Comparison of ENCODE assay signal across 16 mouse cellular contexts in the genomic region with DNA sequence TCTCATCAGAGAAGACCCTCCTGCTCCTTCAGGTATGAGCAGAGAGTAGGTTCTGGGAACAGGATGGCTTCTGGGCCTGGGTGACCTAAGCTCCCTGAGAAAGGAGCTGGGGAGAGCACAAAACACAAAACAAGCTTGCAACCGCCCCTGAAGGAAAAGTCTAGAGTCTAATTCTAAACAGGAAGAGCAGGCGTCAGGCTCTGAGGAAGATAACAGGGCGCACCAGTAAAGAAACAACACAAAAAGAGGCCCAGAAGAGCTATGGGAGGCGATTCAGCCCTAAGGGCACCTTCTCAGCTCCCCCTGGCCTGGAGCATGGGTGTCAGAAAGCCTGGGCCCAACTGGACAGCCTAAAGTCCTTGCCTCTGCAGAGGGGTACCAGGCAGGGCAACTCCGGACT. TPM values are rescaled to one million over a fixed set of nuclear protein-coding genes. Genes with fewer than 3 reads are reported as not detected.
DNase-seq lines count a peak whose midpoint lies in the region; ATAC-seq and TF ChIP-seq lines count a peak whose summit lies in the region.
"Had no signal": no experiment of that assay in that cellular context is flagged by ENCODE, and none has a peak within 500 bp of the region (broad histone marks: within the 10 kb centered on the region; RNA-seq: fewer than 3 reads in every experiment).

No protein-coding gene starts in this region.

- no peak overlapping the region for H3K9ac ChIP-seq in forebrain, embryonic 13.5 days
- H3K9ac ChIP-seq in hindbrain, embryonic 13.5 days = no peak overlapping the region
- H3K9ac ChIP-seq in intestine, postnatal 0 days (ENCODE audit: low read depth, low read length) = no peak overlapping the region
- H3K9ac ChIP-seq in liver, postnatal 0 days (replicated peaks) = no peak overlapping the region; the same call in 1 of the 2 replicates
- H3K9ac ChIP-seq: forebrain, postnatal 0 days; midbrain, embryonic 13.5 days had no signal

- H3K27me3 ChIP-seq in forebrain, embryonic 10.5 days (ENCODE audit: poor library complexity, severe bottlenecking) = peaks cover 7% of the 10 kb centered on the region; the same call in 1 of the 2 replicates
- no peaks in the 10 kb centered on the region for H3K27me3 ChIP-seq in forebrain, embryonic 13.5 days
- H3K27me3 ChIP-seq in hindbrain, embryonic 10.5 days (ENCODE audit: insufficient read depth, poor library complexity, severe bottlenecking) = 0 out of 2 replicates have a peak, but pooled peaks cover 3% of the 10 kb centered on the region
- peaks cover 4% of the 10 kb centered on the region; the same call in 1 of the 2 replicates for H3K27me3 ChIP-seq in hindbrain, embryonic 13.5 days
- H3K27me3 ChIP-seq in intestine, postnatal 0 days (replicated peaks; ENCODE audit: control insufficient read depth, insufficient read depth, low read length) = no peaks in the 10 kb centered on the region
- no peaks in the 10 kb centered on the region for H3K27me3 ChIP-seq in liver, postnatal 0 days (ENCODE audit: insufficient read depth, low read length)
- H3K27me3 ChIP-seq: midbrain, embryonic 13.5 days had no signal

- no peaks in the 10 kb centered on the region for H3K36me3 ChIP-seq in forebrain, embryonic 10.5 days (replicated peaks)
- no peaks in the 10 kb centered on the region for H3K36me3 ChIP-seq in forebrain, embryonic 13.5 days (ENCODE audit: poor library complexity, severe bottlenecking)
- H3K36me3 ChIP-seq in hindbrain, embryonic 10.5 days = no peaks in the 10 kb centered on the region
- H3K36me3 ChIP-seq in hindbrain, embryonic 13.5 days = no peaks in the 10 kb centered on the region
- no peaks in the 10 kb centered on the region for H3K36me3 ChIP-seq in intestine, postnatal 0 days (ENCODE audit: control insufficient read depth, insufficient read depth)
- H3K36me3 ChIP-seq in liver, postnatal 0 days (replicated peaks; ENCODE audit: insufficient read depth, low read length) = no peaks in the 10 kb centered on the region
- H3K36me3 ChIP-seq: midbrain, embryonic 13.5 days had no signal

- no peak for DNase-seq in forebrain, embryonic 10.5 days (ENCODE audit: extremely low spot score, low spot score)
- DNase-seq in hindbrain, embryonic 10.5 days (ENCODE audit: low spot score) = no peak
- no peak for DNase-seq in liver, postnatal 0 days
- DNase-seq in frontal cortex, postnatal 10 days (ENCODE audit: low spot score in 2 of 2) = no peak
- DNase-seq in thymus, postnatal 25 days = no peak
- DNase-seq: cerebellum, postnatal 10 days; forebrain, postnatal 0 days; spleen, adult 18-20 months; thymus, postnatal 14 days had no signal

- H3K4me1 ChIP-seq in forebrain, embryonic 10.5 days = peaks cover 32% of the 10 kb centered on the region
- H3K4me1 ChIP-seq in forebrain, embryonic 13.5 days = peaks cover 9% of the 10 kb centered on the region
- peaks cover 27% of the 10 kb centered on the region for H3K4me1 ChIP-seq in hindbrain, embryonic 10.5 days (replicated peaks)
- H3K4me1 ChIP-seq in hindbrain, embryonic 13.5 days (replicated peaks) = peaks cover 15% of the 10 kb centered on the region
- peaks cover 9% of the 10 kb centered on the region; the same call in 1 of the 2 replicates for H3K4me1 ChIP-seq in intestine, postnatal 0 days (replicated peaks; ENCODE audit: control insufficient read depth, insufficient read depth, low read length)
- peaks cover 35% of the 10 kb centered on the region for H3K4me1 ChIP-seq in liver, postnatal 0 days (ENCODE audit: insufficient read depth)

- 82% methylated on average over 5 of the region's 5 CpGs for WGBS in forebrain, embryonic 10.5 days
- WGBS in forebrain, embryonic 13.5 days = 79% methylated on average over 5 of the region's 5 CpGs
- 85% methylated on average over 5 of the region's 5 CpGs for WGBS in hindbrain, embryonic 10.5 days
- WGBS in hindbrain, embryonic 13.5 days = 85% methylated on average over 5 of the region's 5 CpGs
- 46% methylated on average over 5 of the region's 5 CpGs for WGBS in intestine, postnatal 0 days
- WGBS in liver, postnatal 0 days (ENCODE audit: insufficient replicate concordance) = 53% methylated on average over 5 of the region's 5 CpGs

- peak overlapping the region; percentile 89; the same call in 1 of the 2 replicates for H3K27ac ChIP-seq in forebrain, embryonic 10.5 days
- no peak overlapping the region for H3K27ac ChIP-seq in forebrain, embryonic 13.5 days
- H3K27ac ChIP-seq in hindbrain, embryonic 10.5 days = peak overlapping the region; percentile 17
- no peak overlapping the region for H3K27ac ChIP-seq in hindbrain, embryonic 13.5 days
- H3K27ac ChIP-seq in intestine, postnatal 0 days (ENCODE audit: low read depth, low read length) = peak overlapping the region; percentile 64
- H3K27ac ChIP-seq in liver, postnatal 0 days (ENCODE audit: low read depth) = peak overlapping the region; percentile 72
- H3K27ac ChIP-seq: kidney, postnatal 0 days; midbrain, embryonic 13.5 days had no signal

- no peak for ATAC-seq in forebrain, embryonic 13.5 days
- ATAC-seq in hindbrain, embryonic 13.5 days (ENCODE audit: low FRiP score) = no peak
- no peak for ATAC-seq in intestine, postnatal 0 days
- ATAC-seq in liver, postnatal 0 days = no peak
- ATAC-seq: forebrain, postnatal 0 days; inflammation-experienced regulatory T-cells, adult 6 months; midbrain, embryonic 13.5 days had no signal

- no peak overlapping the region for H3K4me2 ChIP-seq in forebrain, embryonic 13.5 days
- no peak overlapping the region for H3K4me2 ChIP-seq in hindbrain, embryonic 13.5 days
- no peak overlapping the region for H3K4me2 ChIP-seq in intestine, postnatal 0 days (replicated peaks; ENCODE audit: low read depth)
- H3K4me2 ChIP-seq in liver, postnatal 0 days (ENCODE audit: low read depth, low read length) = no peak overlapping the region
- H3K4me2 ChIP-seq: midbrain, embryonic 13.5 days had no signal

- no peaks in the 10 kb centered on the region for H3K9me3 ChIP-seq in forebrain, embryonic 10.5 days
- no peaks in the 10 kb centered on the region for H3K9me3 ChIP-seq in forebrain, embryonic 13.5 days (replicated peaks)
- H3K9me3 ChIP-seq in hindbrain, embryonic 10.5 days = no peaks in the 10 kb centered on the region
- no peaks in the 10 kb centered on the region for H3K9me3 ChIP-seq in hindbrain, embryonic 13.5 days
- H3K9me3 ChIP-seq in intestine, postnatal 0 days (ENCODE audit: control insufficient read depth) = no peaks in the 10 kb centered on the region
- H3K9me3 ChIP-seq in liver, postnatal 0 days (ENCODE audit: low read length) = no peaks in the 10 kb centered on the region
- H3K9me3 ChIP-seq: midbrain, embryonic 13.5 days had no signal

- no peak for TF ChIP-seq CTCF in intestine, postnatal 0 days (IDR thresholded peaks at IDR 0.05; ENCODE audit: low read depth)
- no peak for TF ChIP-seq CTCF in liver, postnatal 0 days (IDR thresholded peaks at IDR 0.05; ENCODE audit: low read depth)

- H3K4me3 ChIP-seq in forebrain, embryonic 10.5 days = no peak overlapping the region
- no peak overlapping the region for H3K4me3 ChIP-seq in forebrain, embryonic 13.5 days
- no peak overlapping the region for H3K4me3 ChIP-seq in hindbrain, embryonic 10.5 days
- no peak overlapping the region for H3K4me3 ChIP-seq in hindbrain, embryonic 13.5 days
- no peak overlapping the region for H3K4me3 ChIP-seq in intestine, postnatal 0 days (ENCODE audit: low read depth, low read length)
- no peak overlapping the region for H3K4me3 ChIP-seq in liver, postnatal 0 days (ENCODE audit: low read depth, low read length)
- H3K4me3 ChIP-seq: erythroblast, embryonic 14.5 days; midbrain, embryonic 13.5 days had no signal

- TF ChIP-seq EP300 in liver, postnatal 0 days (IDR thresholded peaks at IDR 0.05; ENCODE audit: low read depth) = no peak

RNA-seq across cellular contexts. Expression of gene Smad6, which starts 47.3 kb away (rescaled TPM):
- 3.6 and 3.7 TPM in 2 replicates for polyA plus RNA-seq in forebrain, embryonic 10.5 days (2016; fragmentation: Nextera tagmentation; extraction: Ambion mirVana)
- 1.6 and 1.7 TPM in 2 replicates for polyA plus RNA-seq in forebrain, embryonic 13.5 days (2015; fragmentation: Nextera tagmentation; extraction: Ambion mirVana)
- 5.3 and 6.7 TPM in 2 replicates for polyA plus RNA-seq in hindbrain, embryonic 10.5 days (2016; fragmentation: Nextera tagmentation; extraction: Ambion mirVana)
- polyA plus RNA-seq in hindbrain, embryonic 13.5 days (2015; fragmentation: Nextera tagmentation; extraction: Ambion mirVana) = 2.3 and 2.8 TPM in 2 replicates
- polyA plus RNA-seq in intestine, postnatal 0 days (2015; fragmentation: Nextera tagmentation; extraction: Ambion mirVana) = 5.4 and 6.1 TPM in 2 replicates
- 1.8 and 2.9 TPM in 2 replicates for polyA plus RNA-seq in liver, postnatal 0 days (2015; fragmentation: Nextera tagmentation; extraction: Ambion mirVana)
- polyA plus RNA-seq: inflammation-experienced regulatory T-cells, adult 6 months had no signal

RNA-seq across cellular contexts. Expression of gene Lctl, which starts 47.8 kb away (rescaled TPM):
- polyA plus RNA-seq in forebrain, embryonic 10.5 days (2016; fragmentation: Nextera tagmentation; extraction: Ambion mirVana) = 0.11 TPM in 1 of 2 replicates, not detected in the other
- polyA plus RNA-seq in forebrain, embryonic 13.5 days (2015; fragmentation: Nextera tagmentation; extraction: Ambion mirVana) = not detected in 2 replicates
- polyA plus RNA-seq in hindbrain, embryonic 10.5 days (2016; fragmentation: Nextera tagmentation; extraction: Ambion mirVana) = 0.16 TPM in 1 of 2 replicates, not detected in the other
- polyA plus RNA-seq in hindbrain, embryonic 13.5 days (2015; fragmentation: Nextera tagmentation; extraction: Ambion mirVana) = 0.12 TPM in 1 of 2 replicates, not detected in the other
- polyA plus RNA-seq in intestine, postnatal 0 days (2015; fragmentation: Nextera tagmentation; extraction: Ambion mirVana) = 0.09 and 0.22 TPM in 2 replicates
- polyA plus RNA-seq in liver, postnatal 0 days (2015; fragmentation: Nextera tagmentation; extraction: Ambion mirVana) = not detected in 2 replicates
- polyA plus RNA-seq: erythroblast, embryonic 14.5 days; forebrain, postnatal 0 days; inflammation-experienced regulatory T-cells, adult 6 months; midbrain, embryonic 13.5 days had no signal

Comparison
In these comparisons a context has a peak if more than half of its experiments do, and no peak if none do; other contexts are left out.
1. H3K27ac ChIP-seq: peak in forebrain, embryonic 10.5 days (single experiment), hindbrain, embryonic 10.5 days (single experiment), intestine, postnatal 0 days (single experiment) and liver, postnatal 0 days (single experiment); none in forebrain, embryonic 13.5 days (single experiment) and hindbrain, embryonic 13.5 days (single experiment).